ENCODE assay signal across 20 mouse cellular contexts in the genomic region with DNA sequence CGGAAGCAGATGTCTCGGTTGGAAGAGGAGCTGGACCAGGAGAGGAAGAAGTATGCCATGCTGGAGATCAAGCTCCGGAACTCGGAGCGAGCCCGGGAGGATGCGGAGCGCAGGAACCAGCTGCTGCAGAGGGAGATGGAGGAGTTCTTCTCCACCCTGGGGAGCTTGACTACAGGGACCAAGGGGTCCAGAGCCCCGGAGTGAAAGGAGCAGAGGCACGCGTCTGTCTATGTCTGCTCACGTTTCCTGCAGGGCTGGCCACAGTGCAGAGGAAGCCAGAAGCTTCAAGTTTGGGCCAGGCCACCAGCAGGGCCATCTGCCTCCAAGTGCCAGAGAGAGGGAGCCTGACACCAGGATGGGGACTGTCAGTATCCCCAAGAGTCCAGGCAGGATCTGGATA.
DNase-seq lines count a peak whose midpoint lies in the region; ATAC-seq lines count a peak whose summit lies in the region.
"Had no signal": no experiment of that assay in that cellular context is flagged by ENCODE, and none has a peak within 500 bp of the region (broad histone marks: within the 10 kb centered on the region; RNA-seq: fewer than 3 reads in every experiment).

No protein-coding gene starts in this region.

- no peaks in the 10 kb centered on the region for H3K27me3 ChIP-seq in intestine, embryonic 14.5 days (replicated peaks; ENCODE audit: control insufficient read depth, insufficient read depth, low read length)
- no peaks in the 10 kb centered on the region for H3K27me3 ChIP-seq in intestine, embryonic 16.5 days (replicated peaks; ENCODE audit: control insufficient read depth, insufficient read depth, low read length)
- H3K27me3 ChIP-seq: forebrain, embryonic 15.5 days; hindbrain, embryonic 15.5 days had no signal

- no peak overlapping the region for H3K4me2 ChIP-seq in intestine, embryonic 14.5 days (ENCODE audit: low read length)
- H3K4me2 ChIP-seq in intestine, embryonic 16.5 days (ENCODE audit: low read depth, low read length): no peak overlapping the region
- H3K4me2 ChIP-seq: forebrain, embryonic 15.5 days had no signal

- no peak overlapping the region for H3K4me3 ChIP-seq in intestine, embryonic 14.5 days (ENCODE audit: low read depth, low read length)
- no peak overlapping the region for H3K4me3 ChIP-seq in intestine, embryonic 16.5 days (ENCODE audit: low read length)
- H3K4me3 ChIP-seq: forebrain, embryonic 15.5 days; hindbrain, embryonic 15.5 days; layer of hippocampus, adult 2 months; left cerebral cortex, adult 2 months had no signal

- no peak overlapping the region for H3K9ac ChIP-seq in intestine, embryonic 14.5 days (ENCODE audit: low read length)
- H3K9ac ChIP-seq in intestine, embryonic 16.5 days (ENCODE audit: low read depth, low read length): no peak overlapping the region
- H3K9ac ChIP-seq: forebrain, embryonic 15.5 days; hindbrain, embryonic 15.5 days; liver, embryonic 14.5 days; lung, embryonic 14.5 days had no signal

- H3K4me1 ChIP-seq in intestine, embryonic 14.5 days (replicated peaks; ENCODE audit: control insufficient read depth, insufficient read depth, low read length): no peaks in the 10 kb centered on the region
- H3K4me1 ChIP-seq in intestine, embryonic 16.5 days (ENCODE audit: control insufficient read depth, insufficient read depth, low read length): peaks cover 6% of the 10 kb centered on the region; the same call in 1 of the 2 replicates

- WGBS in intestine, embryonic 14.5 days: 81% methylated on average over 12 of the region's 12 CpGs
- 83% methylated on average over 12 of the region's 12 CpGs for WGBS in intestine, embryonic 16.5 days

- 0 out of 2 replicates have a peak, but pooled peaks cover 4% of the 10 kb centered on the region for H3K36me3 ChIP-seq in intestine, embryonic 14.5 days (ENCODE audit: control insufficient read depth, insufficient read depth, low read length)
- H3K36me3 ChIP-seq in intestine, embryonic 16.5 days (ENCODE audit: control insufficient read depth, insufficient read depth, low read length): no peaks in the 10 kb centered on the region
- H3K36me3 ChIP-seq: forebrain, embryonic 15.5 days; hindbrain, embryonic 10.5 days; hindbrain, embryonic 15.5 days had no signal

- no peak for ATAC-seq in intestine, embryonic 14.5 days (replicated peaks; ENCODE audit: low FRiP score, low TSS enrichment, low read depth)
- ATAC-seq in intestine, embryonic 16.5 days: no peak
- ATAC-seq: forebrain, embryonic 15.5 days; inflammation-experienced regulatory T-cells, adult 6 months had no signal

- H3K9me3 ChIP-seq in intestine, embryonic 14.5 days (ENCODE audit: control insufficient read depth, low read length): no peaks in the 10 kb centered on the region
- H3K9me3 ChIP-seq in intestine, embryonic 16.5 days (ENCODE audit: control insufficient read depth, low read length): no peaks in the 10 kb centered on the region
- H3K9me3 ChIP-seq: forebrain, embryonic 15.5 days; hindbrain, embryonic 10.5 days; hindbrain, embryonic 15.5 days had no signal

- DNase-seq in intestine, embryonic 14.5 days (ENCODE audit: low spot score): peak; percentile 43
- DNase-seq in cerebellum, adult 18-20 months: peak; percentile 50 to 58
- DNase-seq in cerebellum, adult 9-10 months: peak; percentile 48
- DNase-seq in adrenal gland, adult 2 months: no peak
- no peak for DNase-seq in spleen, postnatal 36 days (ENCODE audit: low spot score in 2 of 2)
- DNase-seq: adrenal gland, adult 8-10 months; B cell, adult 2 months; gastrocnemius, postnatal 25 days; heart, adult 11 months; heart, postnatal 14 days; lung, postnatal 14 days had no signal

- H3K27ac ChIP-seq in intestine, embryonic 14.5 days (ENCODE audit: low read depth): no peak overlapping the region
- no peak overlapping the region for H3K27ac ChIP-seq in intestine, embryonic 16.5 days (ENCODE audit: low read length)
- H3K27ac ChIP-seq: forebrain, embryonic 15.5 days; hindbrain, embryonic 10.5 days; hindbrain, embryonic 15.5 days; layer of hippocampus, adult 2 months; left cerebral cortex, adult 2 months; liver, embryonic 14.5 days had no signal

Comparison
In these comparisons a context has a peak if more than half of its experiments do, and no peak if none do; other contexts are left out.
1. DNase-seq: peak in intestine, embryonic 14.5 days (single experiment), cerebellum, adult 18-20 months (2 of 2) and cerebellum, adult 9-10 months (single experiment); none in adrenal gland, adult 2 months (single experiment) and spleen, postnatal 36 days (0 of 2).